Mouse (Mus musculus) adrenal gland, adult 18-20 months (tissue): ENCODE results near the gene Sbsn. TPM values are rescaled to one million over a fixed set of nuclear protein-coding genes. Genes with fewer than 3 reads are reported as not detected.
"Not testable (repeated sequence)": the region's sequence is repeated elsewhere in the genome, so short reads cannot be mapped to it uniquely, and the experiment has no call there.

ENCODE experiments used
- DNase-seq, 2 experiments: peaks; one replicate each; pipeline ENCODE4 v3.0.0; 2021 to 2022; ENCODE audit warnings: low spot score in 2 of 2
- long read RNA-seq, 2 experiments: library from polyadenylated mRNA; stranded (forward); transcript quantifications; one replicate each; pipeline ENCODE4 v2.0.0; 2021
- total RNA-seq, 2 experiments: library from RNA; stranded (reverse); gene quantifications; 1 replicate in 1 of 2; 2 replicates in 1 of 2; pipeline ENCODE4 v1.2.3; 2021

Gene Sbsn
- total RNA-seq, result 100 to 1,000 TPM; 145 to 483 TPM
- long read RNA-seq, experiment 1, transcript Sbsn-201 (4 exons, 2,221 nt), result major isoform, 17 of 26 reads
- long read RNA-seq, experiment 1, transcript Sbsn-203 (4 exons, 732 nt), result minor isoform, 9 of 26 reads
- long read RNA-seq, experiment 1, partial matches to known transcripts, result 0 of 26 reads
- long read RNA-seq, experiment 1, other reads (novel, unspliced or antisense), result 0 of 26 reads
- long read RNA-seq, experiment 2, transcript Sbsn-203 (4 exons, 732 nt), result minor isoform, 76 of 232 reads
- long read RNA-seq, experiment 2, transcript Sbsn-201 (4 exons, 2,221 nt), result major isoform, 146 of 232 reads
- long read RNA-seq, experiment 2, partial matches to known transcripts, result 2 of 232 reads
- long read RNA-seq, experiment 2, other reads (novel, unspliced or antisense), result 5 of 232 reads

- DNase-seq, result peak; percentile 54 to 72
These were observed at the start of gene Sbsn for GRCm38 (mm10) chr7:30751086-30751669. TSS of gene Sbsn (plus strand) at chr7:30751471.

- DNase-seq, result peak; percentile 26 to 42
These were observed 44.9 kb upstream of the Sbsn start for GRCm38 (mm10) chr7:30706214-30706882.

- DNase-seq, result no peak
These were observed 43.8 kb upstream of the Sbsn start for GRCm38 (mm10) chr7:30707441-30707840.

- DNase-seq, result no peak
These were observed 39.3 kb upstream of the Sbsn start, which contains the start of gene Atp4a for GRCm38 (mm10) chr7:30711942-30712341. TSS of gene Atp4a (plus strand) at chr7:30712209.

- DNase-seq, result peak; percentile 66 to 76
These were observed 34.1 kb upstream of the Sbsn start for GRCm38 (mm10) chr7:30717006-30717715.

- DNase-seq, result no peak
These were observed 33.6 kb upstream of the Sbsn start for GRCm38 (mm10) chr7:30717716-30718046.

GRCm38 (mm10) chr7:30719669-30720068 is 31.6 kb upstream of the Sbsn start:
- DNase-seq, result no peak

GRCm38 (mm10) chr7:30721286-30721685 is 30.0 kb upstream of the Sbsn start:
- DNase-seq, result no peak

GRCm38 (mm10) chr7:30723274-30723953 is 27.9 kb upstream of the Sbsn start:
- DNase-seq, result no peak

GRCm38 (mm10) chr7:30728214-30728613 is 23.1 kb upstream of the Sbsn start:
- DNase-seq, result no peak

GRCm38 (mm10) chr7:30728739-30729395 is 22.4 kb upstream of the Sbsn start:
- DNase-seq, result no peak

- DNase-seq, result peak; percentile 96 to 97
These were observed 21.7 kb upstream of the Sbsn start, which contains the start of gene Tmem147 for GRCm38 (mm10) chr7:30729396-30730063. TSS of gene Tmem147 (minus strand) at chr7:30729540.

GRCm38 (mm10) chr7:30730064-30730722 is 21.1 kb upstream of the Sbsn start:
- not testable (repeated sequence) for DNase-seq

GRCm38 (mm10) chr7:30736211-30736610 is 15.1 kb upstream of the Sbsn start:
- no peak for DNase-seq

GRCm38 (mm10) chr7:30742570-30742969 is 8.7 kb upstream of the Sbsn start:
- DNase-seq, result not testable (repeated sequence)

- not testable (repeated sequence) for DNase-seq
These were observed 7.7 kb upstream of the Sbsn start, which contains the start of gene Gapdhs for GRCm38 (mm10) chr7:30743617-30744016. TSS of gene Gapdhs (minus strand) at chr7:30743681.

- no peak for DNase-seq
These were observed 7.2 kb upstream of the Sbsn start for GRCm38 (mm10) chr7:30744022-30744598.

- DNase-seq, result no peak
These were observed 3.6 kb upstream of the Sbsn start for GRCm38 (mm10) chr7:30747525-30748204.
